Mouse (Mus musculus): Measurements from ENCODE around the gene Slc1a7. TPM values are rescaled to one million over a fixed set of nuclear protein-coding genes. Genes with fewer than 3 reads are reported as not detected.

The Slc1a7 gene
- polyA plus RNA-seq, 1 experiment from 2014 or later, result not detected

DNA sequence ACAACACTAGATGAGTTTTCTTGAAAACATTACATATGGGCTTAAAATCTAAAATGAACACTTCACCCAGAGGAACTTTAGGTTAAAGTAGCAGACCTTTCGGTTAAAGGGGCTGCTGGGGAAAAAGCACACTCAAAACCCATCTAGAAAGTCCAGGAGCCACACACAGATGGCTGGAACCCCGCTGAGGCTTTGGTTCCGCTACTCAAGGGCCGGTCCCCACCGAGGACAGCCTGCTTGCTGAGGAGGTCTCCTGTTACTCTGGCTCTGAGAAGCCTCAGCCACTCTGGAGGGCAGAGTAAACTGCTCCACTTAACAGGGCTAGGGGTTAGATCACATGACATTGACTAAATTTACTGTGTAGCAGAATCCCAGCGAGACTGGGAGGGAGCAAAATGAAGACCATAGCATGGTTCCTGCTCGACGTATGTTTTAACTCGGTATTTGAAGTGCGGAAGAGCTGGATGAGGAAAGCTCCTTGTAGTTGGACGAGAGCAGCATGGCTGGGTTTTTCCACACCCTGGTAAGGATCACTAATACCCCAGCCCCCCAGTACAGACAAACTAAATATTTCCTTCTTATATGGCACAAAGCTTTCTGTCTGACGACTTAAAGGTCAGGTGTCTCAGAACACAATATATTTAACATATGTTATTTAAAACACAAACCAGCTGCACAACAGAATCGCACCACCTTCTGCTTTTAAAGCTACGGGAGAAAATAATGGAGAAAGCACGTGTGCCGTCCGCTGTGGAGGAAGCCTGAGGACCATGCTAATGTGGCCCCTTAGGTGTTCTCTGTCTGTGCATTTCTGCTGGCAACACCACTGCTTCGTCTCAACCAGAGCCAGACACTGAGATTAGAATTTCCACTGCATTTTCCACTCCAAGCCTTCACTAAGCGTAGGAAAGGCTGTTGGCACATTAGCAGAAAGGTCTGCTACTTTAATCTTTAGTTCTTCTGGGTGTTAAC is 77.3 kb downstream of the Slc1a7 start:
- Histone ChIP-seq H3K27me3 (replicated peaks) (no peaks in the 10 kb centered on the region), H3K9me3 (no peaks in the 10 kb centered on the region), H3K4me1 (no peaks in the 10 kb centered on the region), H3K4me3 (no peak overlapping the region), H3K27ac (no peak overlapping the region), H3K4me2 (no peak overlapping the region), H3K9ac (no peak overlapping the region), H3K36me3 (replicated peaks) (peaks cover 5% of the 10 kb centered on the region; the same call in 1 of the 2 replicates)
- WGBS, result 75% methylated on average over 19 of the region's 19 CpGs
- no peak for ATAC-seq (replicated peaks)

DNA sequence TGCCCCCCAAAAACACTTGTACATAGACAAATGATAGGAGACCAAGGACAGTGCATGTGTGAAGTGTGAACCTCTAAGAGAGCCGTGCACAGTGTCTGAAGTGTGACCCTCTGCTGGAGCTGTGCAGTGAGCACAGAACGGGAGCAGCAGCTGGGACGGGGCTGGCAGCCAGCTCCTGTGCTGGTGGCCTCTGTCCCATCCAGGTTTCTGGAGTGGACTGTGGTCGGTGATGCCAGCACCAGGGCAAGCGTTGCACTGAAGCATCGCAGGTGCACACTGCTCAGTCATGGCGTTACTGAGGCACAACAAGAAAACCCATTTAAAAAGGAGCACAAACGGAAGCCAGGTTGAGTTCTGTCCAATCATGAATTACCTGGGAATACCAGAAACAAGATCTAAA is 78.0 kb downstream of the Slc1a7 start:
- Histone ChIP-seq H3K4me1 (no peaks in the 10 kb centered on the region), H3K4me3 (no peak overlapping the region), H3K9ac (no peak overlapping the region), H3K27ac (no peak overlapping the region), H3K4me2 (no peak overlapping the region), H3K27me3 (replicated peaks) (no peaks in the 10 kb centered on the region), H3K9me3 (no peaks in the 10 kb centered on the region), H3K36me3 (replicated peaks) (peaks cover 8% of the 10 kb centered on the region; the same call in 1 of the 2 replicates)
- ATAC-seq (replicated peaks), result no peak
- WGBS, result 88% methylated on average over 8 of the region's 8 CpGs

DNA sequence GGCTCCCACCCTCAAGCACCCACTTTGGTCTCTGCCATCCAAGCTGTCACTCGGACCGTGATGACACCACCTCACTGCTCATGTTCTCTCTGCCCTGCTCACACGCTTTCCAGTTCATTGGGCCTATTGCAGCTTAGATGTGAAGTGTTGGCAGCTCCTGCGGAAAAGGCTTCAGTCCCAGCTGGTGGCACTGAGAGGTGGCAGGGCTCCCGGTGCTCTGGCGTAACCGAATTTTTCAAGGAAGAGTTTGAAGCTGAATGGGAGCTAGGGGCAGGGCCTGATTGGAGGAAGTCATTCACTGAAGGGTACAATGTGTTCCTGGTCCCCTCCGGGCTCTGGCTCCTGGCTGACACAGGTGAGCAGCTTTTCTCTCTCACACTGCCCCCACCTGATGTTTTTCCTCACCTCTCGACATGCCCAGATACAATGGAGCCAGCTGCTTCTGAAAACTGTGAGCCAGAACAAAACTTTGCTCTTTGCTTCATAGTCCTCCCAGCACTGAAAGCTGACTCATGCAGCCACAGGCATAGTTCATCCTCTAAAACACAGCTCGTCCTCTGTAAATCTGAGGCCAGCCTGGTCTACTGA is 83.6 kb downstream of the Slc1a7 start:
- H3K27ac ChIP-seq, result no peak overlapping the region
- no peak for ATAC-seq (replicated peaks)
- peaks cover 36% of the 10 kb centered on the region for H3K36me3 ChIP-seq (replicated peaks)

DNA sequence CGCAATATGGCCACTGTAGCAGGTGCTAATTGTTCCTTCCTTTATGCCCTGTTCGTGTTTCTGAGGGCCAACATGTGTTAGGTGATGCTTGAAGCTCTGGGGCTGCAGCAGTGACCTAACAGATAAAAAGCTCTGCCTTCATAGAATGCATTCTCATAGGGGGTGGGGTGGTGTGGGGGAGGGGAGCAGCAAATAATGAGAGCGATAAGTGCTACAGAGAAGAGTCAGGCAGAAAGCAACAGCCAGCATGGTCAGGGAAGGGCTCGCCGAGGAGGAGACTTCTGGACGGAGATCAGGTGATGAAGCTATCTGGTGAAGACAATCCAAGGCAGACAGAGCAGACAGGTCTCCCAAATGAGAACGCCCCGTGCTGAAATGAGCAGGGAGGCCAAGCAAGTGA is 84.5 kb downstream of the Slc1a7 start:
- Histone ChIP-seq H3K4me3 (no peak overlapping the region), H3K4me1 (no peaks in the 10 kb centered on the region), H3K9me3 (no peaks in the 10 kb centered on the region), H3K27me3 (replicated peaks) (no peaks in the 10 kb centered on the region), H3K36me3 (replicated peaks) (peaks cover 33% of the 10 kb centered on the region), H3K9ac (no peak overlapping the region), H3K27ac (no peak overlapping the region), H3K4me2 (no peak overlapping the region)
- ATAC-seq (replicated peaks), result no peak
- WGBS, result 90% methylated on average over 8 of the region's 8 CpGs

More for the DNA sequence above, 83.6 kb downstream of the Slc1a7 start:
- H3K4me3 ChIP-seq, result no peak overlapping the region
- no peak overlapping the region for H3K9ac ChIP-seq
- no peaks in the 10 kb centered on the region for H3K27me3 ChIP-seq (replicated peaks)
- H3K4me1 ChIP-seq, result no peaks in the 10 kb centered on the region
- 87% methylated on average over 10 of the region's 10 CpGs for WGBS
- no peaks in the 10 kb centered on the region for H3K9me3 ChIP-seq
- H3K4me2 ChIP-seq, result no peak overlapping the region

DNA sequence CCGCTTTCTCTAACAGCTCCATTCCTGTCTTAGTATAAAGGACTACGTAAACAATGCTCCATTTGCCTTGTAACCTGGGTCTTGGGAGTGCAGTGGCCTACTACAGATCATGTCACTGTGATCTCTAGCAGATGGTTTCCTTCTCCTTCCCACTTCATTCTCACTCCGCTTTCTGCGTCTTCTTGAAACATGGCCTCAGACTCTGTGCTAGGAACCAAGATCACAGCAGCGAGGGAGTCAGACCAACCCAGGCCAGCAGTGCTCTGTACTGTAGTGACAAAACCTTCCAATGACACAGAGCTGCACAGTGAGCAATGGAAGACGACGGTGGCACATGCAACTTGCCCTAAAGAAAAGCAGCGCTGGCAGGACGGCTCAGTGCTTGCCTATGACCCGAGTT is 87.7 kb downstream of the Slc1a7 start:
- 90% methylated on average over 10 of the region's 10 CpGs for WGBS

DNA sequence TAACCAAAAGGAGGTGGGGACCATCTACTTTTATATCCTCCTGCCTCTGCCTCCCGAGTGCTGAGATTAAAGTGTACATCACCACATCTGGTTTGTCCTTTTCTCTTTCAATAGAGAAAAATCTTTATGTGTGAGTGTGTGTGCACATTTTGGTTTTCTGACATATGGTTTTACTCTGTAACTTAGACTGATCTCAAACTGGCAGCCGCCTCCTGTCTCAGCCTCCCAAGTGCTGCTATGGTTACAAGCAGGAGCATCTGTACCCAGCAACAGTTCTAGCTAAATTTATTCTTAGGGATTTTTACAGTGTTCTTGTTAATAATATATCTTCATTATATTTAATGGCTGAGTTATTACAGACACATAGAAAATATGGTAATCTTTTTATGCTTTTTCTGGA is 89.1 kb downstream of the Slc1a7 start:
- Histone ChIP-seq H3K27me3 (replicated peaks) (no peaks in the 10 kb centered on the region), H3K4me1 (no peaks in the 10 kb centered on the region; the same call in 1 of the 2 replicates), H3K4me2 (no peak overlapping the region), H3K9ac (no peak overlapping the region), H3K36me3 (replicated peaks) (peaks cover 19% of the 10 kb centered on the region; the same call in 1 of the 2 replicates), H3K9me3 (no peaks in the 10 kb centered on the region), H3K4me3 (no peak overlapping the region), H3K27ac (no peak overlapping the region)
- no peak for ATAC-seq (replicated peaks)
- 91% methylated on average over 2 of the region's 2 CpGs for WGBS

More for the DNA sequence above, 87.7 kb downstream of the Slc1a7 start:
- peaks cover 28% of the 10 kb centered on the region for H3K36me3 ChIP-seq (replicated peaks)
- ATAC-seq (replicated peaks), result no peak
- no peak overlapping the region for H3K9ac ChIP-seq
- no peak overlapping the region for H3K4me2 ChIP-seq
- H3K27ac ChIP-seq, result no peak overlapping the region
- no peaks in the 10 kb centered on the region; the same call in 1 of the 2 replicates for H3K4me1 ChIP-seq
- H3K9me3 ChIP-seq, result no peaks in the 10 kb centered on the region
- no peak overlapping the region for H3K4me3 ChIP-seq
- no peaks in the 10 kb centered on the region for H3K27me3 ChIP-seq (replicated peaks)

DNA sequence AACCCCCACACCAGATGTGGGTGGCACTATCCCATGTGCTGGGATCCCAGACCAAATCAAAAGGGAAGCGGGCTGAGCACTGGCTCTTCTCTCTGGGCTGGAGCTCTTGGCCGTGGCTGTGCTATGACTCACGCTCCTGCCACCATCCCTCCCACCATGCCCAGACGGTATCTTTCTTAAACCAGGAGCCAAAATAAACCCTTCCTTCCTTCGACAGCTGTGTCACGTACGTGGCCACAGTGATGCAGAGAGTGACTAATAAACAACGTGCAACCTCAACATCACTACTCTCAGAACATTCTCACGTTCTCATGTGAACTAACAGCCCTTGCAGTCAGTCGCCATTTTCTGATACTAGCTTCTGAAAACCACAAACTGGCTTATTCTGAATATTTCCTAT is 90.0 kb downstream of the Slc1a7 start:
- Histone ChIP-seq H3K27me3 (replicated peaks) (no peaks in the 10 kb centered on the region), H3K9ac (no peak overlapping the region), H3K4me2 (no peak overlapping the region), H3K9me3 (no peaks in the 10 kb centered on the region), H3K36me3 (replicated peaks) (peaks cover 14% of the 10 kb centered on the region; the same call in 1 of the 2 replicates), H3K4me3 (no peak overlapping the region), H3K27ac (no peak overlapping the region), H3K4me1 (no peaks in the 10 kb centered on the region; the same call in 1 of the 2 replicates)
- no peak for ATAC-seq (replicated peaks)
- 92% methylated on average over 10 of the region's 10 CpGs for WGBS

DNA sequence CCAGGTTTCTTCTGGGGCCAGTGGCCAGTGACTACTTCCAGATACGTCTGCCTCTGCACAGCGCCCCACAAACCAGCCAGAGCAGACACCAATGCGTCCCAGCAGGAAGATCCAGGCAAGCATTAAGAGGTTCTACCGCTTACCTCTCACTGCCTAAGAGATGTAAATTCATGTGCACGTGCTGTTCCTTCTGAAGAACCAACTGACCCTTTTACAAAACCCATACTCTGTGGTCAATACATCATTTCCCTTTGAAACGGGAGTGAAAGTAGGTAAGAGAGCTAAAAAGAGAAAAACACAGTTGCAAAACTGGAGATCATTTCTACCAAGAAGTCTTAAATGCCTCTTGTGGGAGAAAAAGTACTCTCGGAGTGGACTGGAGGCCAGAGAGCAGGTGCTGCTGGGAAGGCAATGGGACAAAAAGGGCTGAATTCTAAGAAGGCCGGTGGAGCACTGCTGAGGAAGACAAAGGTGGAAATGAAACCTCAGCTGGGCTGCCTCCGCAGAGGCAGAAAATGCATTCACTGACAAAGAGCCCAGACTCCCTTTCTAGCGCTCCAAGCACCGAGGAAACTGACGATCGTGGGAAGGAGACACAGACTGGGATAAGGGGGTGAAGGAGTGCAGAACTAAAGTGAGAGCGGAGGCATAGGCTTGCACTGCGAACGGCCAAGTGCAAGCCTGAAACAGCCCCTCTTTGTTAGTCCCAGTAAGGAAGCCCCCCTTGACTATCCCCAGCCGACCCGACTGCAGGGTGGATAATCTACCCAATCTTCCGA is 91.7 kb downstream of the Slc1a7 start:
- Histone ChIP-seq H3K27ac (0 out of 2 replicates have a peak overlapping the region, but pooled peaks have one; percentile 46), H3K9ac (no peak overlapping the region), H3K4me1 (no peaks in the 10 kb centered on the region; the same call in 1 of the 2 replicates), H3K4me2 (peak overlapping the region; percentile 15; the same call in 1 of the 2 replicates), H3K36me3 (replicated peaks) (peaks cover 2% of the 10 kb centered on the region; the same call in 1 of the 2 replicates), H3K9me3 (no peaks in the 10 kb centered on the region), H3K4me3 (no peak overlapping the region), H3K27me3 (replicated peaks) (no peaks in the 10 kb centered on the region)
- 40% methylated on average over 19 of the region's 19 CpGs for WGBS
- ATAC-seq (replicated peaks), result no peak

DNA sequence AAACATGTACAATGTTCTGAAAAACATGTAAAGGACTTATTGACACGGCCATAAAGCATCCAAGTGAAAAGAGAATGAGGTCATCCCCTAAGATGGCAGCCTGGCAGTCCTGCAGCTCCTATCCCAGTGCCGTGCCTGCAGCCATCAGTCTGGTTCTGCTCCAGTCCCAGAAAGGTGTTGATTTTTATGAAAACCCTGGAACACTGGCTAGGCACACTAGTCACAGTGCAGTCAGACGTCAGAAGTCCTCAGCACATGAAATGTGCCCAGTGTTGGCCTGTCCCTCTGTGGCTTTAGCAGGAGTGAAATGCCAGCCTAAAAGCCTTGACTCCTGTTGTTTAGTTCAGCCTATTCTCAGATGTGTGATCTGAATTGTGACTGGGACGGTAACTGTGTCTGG is 92.6 kb downstream of the Slc1a7 start:
- H3K4me3 ChIP-seq, result no peak overlapping the region

DNA sequence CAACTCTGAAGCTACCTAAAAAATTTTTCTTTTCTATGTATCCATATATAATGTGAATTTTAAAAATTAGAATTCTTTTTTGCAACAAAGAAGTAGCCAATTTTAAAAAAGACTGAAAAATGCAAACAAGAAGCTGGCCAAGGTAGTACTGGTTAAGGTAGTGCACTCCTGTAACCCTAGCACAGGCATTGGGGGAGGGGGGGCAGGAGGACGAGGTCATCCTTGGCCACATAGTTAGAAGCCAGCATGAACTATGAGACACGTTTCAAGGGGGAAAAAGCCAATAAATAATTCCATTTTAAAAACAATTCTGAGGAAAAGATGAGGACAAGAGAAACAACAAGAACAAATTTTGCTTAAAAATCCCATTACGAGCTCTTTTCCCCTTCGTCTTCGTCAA is 94.4 kb downstream of the Slc1a7 start:
- WGBS, result 95% methylated on average over 5 of the region's 5 CpGs
- Histone ChIP-seq H3K4me2 (no peak overlapping the region), H3K9me3 (no peaks in the 10 kb centered on the region), H3K9ac (no peak overlapping the region), H3K27me3 (replicated peaks) (no peaks in the 10 kb centered on the region), H3K36me3 (replicated peaks) (peaks cover 6% of the 10 kb centered on the region; the same call in 1 of the 2 replicates), H3K4me3 (no peak overlapping the region), H3K27ac (no peak overlapping the region), H3K4me1 (no peaks in the 10 kb centered on the region; the same call in 1 of the 2 replicates)
- ATAC-seq (replicated peaks), result no peak

More for the DNA sequence above, 92.6 kb downstream of the Slc1a7 start:
- Histone ChIP-seq H3K27me3 (replicated peaks) (no peaks in the 10 kb centered on the region), H3K9ac (no peak overlapping the region), H3K4me2 (no peak overlapping the region), H3K27ac (no peak overlapping the region), H3K36me3 (replicated peaks) (peaks cover 2% of the 10 kb centered on the region; the same call in 1 of the 2 replicates), H3K4me1 (no peaks in the 10 kb centered on the region; the same call in 1 of the 2 replicates), H3K9me3 (no peaks in the 10 kb centered on the region)
- 68% methylated on average over 4 of the region's 4 CpGs for WGBS
- no peak for ATAC-seq (replicated peaks)

All from midbrain, embryonic 15.5 days (tissue).